Mouse (Mus musculus): ENCODE measurements at regions not wholly inside any gene's neighbourhood (a gene's known extent, or its start where the extent isn't known, plus 50 kb on each side); places are given as distances from the start of the nearest gene placed in this dataset.

GRCm38 (mm10) chr11:64640947-64641346 is 204.5 kb upstream of the F930015N05Rik start:
- Histone ChIP-seq H3K27ac (ENCODE audit: low read depth, low read length) (no peak overlapping the region), H3K4me1 (replicated peaks; ENCODE audit: control insufficient read depth, insufficient read depth, low read length) (no peaks in the 10 kb centered on the region), H3K36me3 (ENCODE audit: control insufficient read depth, insufficient read depth, low read length) (no peaks in the 10 kb centered on the region), H3K9ac (ENCODE audit: low read length) (no peak overlapping the region), H3K9me3 (ENCODE audit: control insufficient read depth, low read length) (no peaks in the 10 kb centered on the region; the same call in 1 of the 2 replicates), H3K4me3 (ENCODE audit: low read depth, low read length) (no peak overlapping the region), H3K4me2 (ENCODE audit: low read depth, low read length, severe bottlenecking) (no peak overlapping the region), H3K27me3 (ENCODE audit: control insufficient read depth, insufficient read depth, low read length) (no peaks in the 10 kb centered on the region)
- no peak for DNase-seq (ENCODE audit: low spot score)
- WGBS, result 70% methylated on average over 4 of the region's 4 CpGs
- no peak for ATAC-seq (replicated peaks; ENCODE audit: low FRiP score)

- ATAC-seq (replicated peaks; ENCODE audit: low FRiP score), result no peak
- no peak overlapping the region for H3K4me2 ChIP-seq (ENCODE audit: low read depth, low read length, severe bottlenecking)
- no peaks in the 10 kb centered on the region for H3K9me3 ChIP-seq (ENCODE audit: control insufficient read depth, low read length)
- no peak overlapping the region for H3K9ac ChIP-seq (ENCODE audit: low read length)
- H3K27ac ChIP-seq (ENCODE audit: low read depth, low read length), result no peak overlapping the region
- H3K27me3 ChIP-seq (ENCODE audit: control insufficient read depth, insufficient read depth, low read length), result no peaks in the 10 kb centered on the region
- no peak overlapping the region for H3K4me3 ChIP-seq (ENCODE audit: low read depth, low read length)
- no peaks in the 10 kb centered on the region for H3K36me3 ChIP-seq (ENCODE audit: control insufficient read depth, insufficient read depth, low read length)
- WGBS, result 70% methylated on average over 5 of the region's 5 CpGs
- DNase-seq (ENCODE audit: low spot score), result no peak
- no peaks in the 10 kb centered on the region for H3K4me1 ChIP-seq (replicated peaks; ENCODE audit: control insufficient read depth, insufficient read depth, low read length)
Observed at GRCm38 (mm10) chr11:64643171-64643570, 206.7 kb upstream of the F930015N05Rik start.

GRCm38 (mm10) chr11:64647938-64648337 is 211.5 kb upstream of the F930015N05Rik start:
- WGBS, result 79% methylated on average over 2 of the region's 2 CpGs
- DNase-seq (ENCODE audit: low spot score), result no peak
- no peaks in the 10 kb centered on the region for H3K27me3 ChIP-seq (ENCODE audit: control insufficient read depth, insufficient read depth, low read length)
- H3K4me1 ChIP-seq (replicated peaks; ENCODE audit: control insufficient read depth, insufficient read depth, low read length), result no peaks in the 10 kb centered on the region
- ATAC-seq (replicated peaks; ENCODE audit: low FRiP score), result no peak
- no peaks in the 10 kb centered on the region for H3K9me3 ChIP-seq (ENCODE audit: control insufficient read depth, low read length)
- H3K27ac ChIP-seq (ENCODE audit: low read depth, low read length), result no peak overlapping the region
- H3K4me2 ChIP-seq (ENCODE audit: low read depth, low read length, severe bottlenecking), result no peak overlapping the region
- no peak overlapping the region for H3K9ac ChIP-seq (ENCODE audit: low read length)
- no peaks in the 10 kb centered on the region for H3K36me3 ChIP-seq (ENCODE audit: control insufficient read depth, insufficient read depth, low read length)
- H3K4me3 ChIP-seq (ENCODE audit: low read depth, low read length), result no peak overlapping the region

GRCm38 (mm10) chr11:64650571-64651282 is 214.3 kb upstream of the F930015N05Rik start:
- Histone ChIP-seq H3K9me3 (ENCODE audit: control insufficient read depth, low read length) (no peaks in the 10 kb centered on the region), H3K4me1 (replicated peaks; ENCODE audit: control insufficient read depth, insufficient read depth, low read length) (no peaks in the 10 kb centered on the region), H3K4me3 (ENCODE audit: low read depth, low read length) (no peak overlapping the region), H3K27ac (ENCODE audit: low read depth, low read length) (no peak overlapping the region), H3K9ac (ENCODE audit: low read length) (no peak overlapping the region), H3K4me2 (ENCODE audit: low read depth, low read length, severe bottlenecking) (no peak overlapping the region), H3K27me3 (ENCODE audit: control insufficient read depth, insufficient read depth, low read length) (no peaks in the 10 kb centered on the region), H3K36me3 (ENCODE audit: control insufficient read depth, insufficient read depth, low read length) (no peaks in the 10 kb centered on the region)
- ATAC-seq (replicated peaks; ENCODE audit: low FRiP score) (no peak), DNase-seq (ENCODE audit: low spot score) (no peak)
- WGBS, result 79% methylated on average over 10 of the region's 10 CpGs

- ATAC-seq (replicated peaks; ENCODE audit: low FRiP score) (no peak), DNase-seq (ENCODE audit: low spot score) (no peak)
- Histone ChIP-seq H3K4me1 (replicated peaks; ENCODE audit: control insufficient read depth, insufficient read depth, low read length) (no peaks in the 10 kb centered on the region), H3K9ac (ENCODE audit: low read length) (no peak overlapping the region), H3K4me2 (ENCODE audit: low read depth, low read length, severe bottlenecking) (no peak overlapping the region), H3K27me3 (ENCODE audit: control insufficient read depth, insufficient read depth, low read length) (no peaks in the 10 kb centered on the region), H3K9me3 (ENCODE audit: control insufficient read depth, low read length) (no peaks in the 10 kb centered on the region), H3K36me3 (ENCODE audit: control insufficient read depth, insufficient read depth, low read length) (no peaks in the 10 kb centered on the region), H3K4me3 (ENCODE audit: low read depth, low read length) (no peak overlapping the region), H3K27ac (ENCODE audit: low read depth, low read length) (no peak overlapping the region)
Observed at GRCm38 (mm10) chr11:64652811-64653210, 216.4 kb upstream of the F930015N05Rik start.

GRCm38 (mm10) chr11:64655162-64655561 is 218.7 kb upstream of the F930015N05Rik start:
- no peaks in the 10 kb centered on the region for H3K4me1 ChIP-seq (replicated peaks; ENCODE audit: control insufficient read depth, insufficient read depth, low read length)
- ATAC-seq (replicated peaks; ENCODE audit: low FRiP score) (no peak), DNase-seq (ENCODE audit: low spot score) (no peak)
- no peak overlapping the region for H3K4me2 ChIP-seq (ENCODE audit: low read depth, low read length, severe bottlenecking)
- 85% methylated on average over 1 of the region's 1 CpGs for WGBS
- no peak overlapping the region for H3K4me3 ChIP-seq (ENCODE audit: low read depth, low read length)
- H3K36me3 ChIP-seq (ENCODE audit: control insufficient read depth, insufficient read depth, low read length), result no peaks in the 10 kb centered on the region
- no peaks in the 10 kb centered on the region for H3K9me3 ChIP-seq (ENCODE audit: control insufficient read depth, low read length)
- H3K27me3 ChIP-seq (ENCODE audit: control insufficient read depth, insufficient read depth, low read length), result no peaks in the 10 kb centered on the region
- H3K27ac ChIP-seq (ENCODE audit: low read depth, low read length), result no peak overlapping the region
- no peak overlapping the region for H3K9ac ChIP-seq (ENCODE audit: low read length)

- Histone ChIP-seq H3K27me3 (ENCODE audit: control insufficient read depth, insufficient read depth, low read length) (no peaks in the 10 kb centered on the region), H3K4me3 (ENCODE audit: low read depth, low read length) (no peak overlapping the region), H3K27ac (ENCODE audit: low read depth, low read length) (no peak overlapping the region), H3K4me1 (replicated peaks; ENCODE audit: control insufficient read depth, insufficient read depth, low read length) (no peaks in the 10 kb centered on the region; the same call in 1 of the 2 replicates), H3K9me3 (ENCODE audit: control insufficient read depth, low read length) (no peaks in the 10 kb centered on the region), H3K36me3 (ENCODE audit: control insufficient read depth, insufficient read depth, low read length) (no peaks in the 10 kb centered on the region), H3K4me2 (ENCODE audit: low read depth, low read length, severe bottlenecking) (no peak overlapping the region), H3K9ac (ENCODE audit: low read length) (no peak overlapping the region)
- ATAC-seq (replicated peaks; ENCODE audit: low FRiP score), result no peak
- 24% methylated on average over 6 of the region's 6 CpGs for WGBS
- DNase-seq (ENCODE audit: low spot score), result no peak
Observed at GRCm38 (mm10) chr11:64663166-64663565, 226.7 kb upstream of the F930015N05Rik start.

GRCm38 (mm10) chr11:64667010-64667409 is 230.6 kb upstream of the F930015N05Rik start:
- Histone ChIP-seq H3K9ac (ENCODE audit: low read length) (no peak overlapping the region), H3K4me3 (ENCODE audit: low read depth, low read length) (no peak overlapping the region), H3K36me3 (ENCODE audit: control insufficient read depth, insufficient read depth, low read length) (no peaks in the 10 kb centered on the region), H3K4me2 (ENCODE audit: low read depth, low read length, severe bottlenecking) (no peak overlapping the region), H3K27ac (ENCODE audit: low read depth, low read length) (no peak overlapping the region), H3K27me3 (ENCODE audit: control insufficient read depth, insufficient read depth, low read length) (no peaks in the 10 kb centered on the region), H3K9me3 (ENCODE audit: control insufficient read depth, low read length) (no peaks in the 10 kb centered on the region), H3K4me1 (replicated peaks; ENCODE audit: control insufficient read depth, insufficient read depth, low read length) (peaks cover 2% of the 10 kb centered on the region; the same call in 1 of the 2 replicates)
- 79% methylated on average over 3 of the region's 3 CpGs for WGBS
- DNase-seq (ENCODE audit: low spot score) (no peak), ATAC-seq (replicated peaks; ENCODE audit: low FRiP score) (no peak)

GRCm38 (mm10) chr11:64667521-64667920 is 231.1 kb upstream of the F930015N05Rik start:
- Histone ChIP-seq H3K27me3 (ENCODE audit: control insufficient read depth, insufficient read depth, low read length) (no peaks in the 10 kb centered on the region), H3K9ac (ENCODE audit: low read length) (no peak overlapping the region), H3K4me1 (replicated peaks; ENCODE audit: control insufficient read depth, insufficient read depth, low read length) (peaks cover 2% of the 10 kb centered on the region; the same call in 1 of the 2 replicates), H3K27ac (ENCODE audit: low read depth, low read length) (no peak overlapping the region), H3K36me3 (ENCODE audit: control insufficient read depth, insufficient read depth, low read length) (no peaks in the 10 kb centered on the region), H3K4me2 (ENCODE audit: low read depth, low read length, severe bottlenecking) (no peak overlapping the region), H3K4me3 (ENCODE audit: low read depth, low read length) (no peak overlapping the region), H3K9me3 (ENCODE audit: control insufficient read depth, low read length) (no peaks in the 10 kb centered on the region)
- WGBS, result 67% methylated on average over 7 of the region's 7 CpGs
- ATAC-seq (replicated peaks; ENCODE audit: low FRiP score), result no peak
- no peak for DNase-seq (ENCODE audit: low spot score)

Measured in forebrain, embryonic 11.5 days (tissue).